Mouse (Mus musculus) testis, adult 2 months (tissue): ENCODE data around the gene Hck.

ENCODE experiments used
- CTCF ChIP-seq: fragments of 200-500 bp; IDR thresholded peaks from 2 replicates; pipeline ENCODE4 v1.5.1; 2012; ENCODE audit warnings: low read depth, mild to moderate bottlenecking, inconsistent platforms, low read length, moderate library complexity; ENCODE audit not compliant: control insufficient read depth, insufficient read depth, insufficient replicate concordance
- POLR2A ChIP-seq: fragments of 200-500 bp; IDR thresholded peaks from 2 replicates; pipeline ENCODE4 v1.6.1; 2012; ENCODE audit warnings: low read depth, mild to moderate bottlenecking, inconsistent platforms, low read length, moderate library complexity; ENCODE audit not compliant: control insufficient read depth

DNA sequence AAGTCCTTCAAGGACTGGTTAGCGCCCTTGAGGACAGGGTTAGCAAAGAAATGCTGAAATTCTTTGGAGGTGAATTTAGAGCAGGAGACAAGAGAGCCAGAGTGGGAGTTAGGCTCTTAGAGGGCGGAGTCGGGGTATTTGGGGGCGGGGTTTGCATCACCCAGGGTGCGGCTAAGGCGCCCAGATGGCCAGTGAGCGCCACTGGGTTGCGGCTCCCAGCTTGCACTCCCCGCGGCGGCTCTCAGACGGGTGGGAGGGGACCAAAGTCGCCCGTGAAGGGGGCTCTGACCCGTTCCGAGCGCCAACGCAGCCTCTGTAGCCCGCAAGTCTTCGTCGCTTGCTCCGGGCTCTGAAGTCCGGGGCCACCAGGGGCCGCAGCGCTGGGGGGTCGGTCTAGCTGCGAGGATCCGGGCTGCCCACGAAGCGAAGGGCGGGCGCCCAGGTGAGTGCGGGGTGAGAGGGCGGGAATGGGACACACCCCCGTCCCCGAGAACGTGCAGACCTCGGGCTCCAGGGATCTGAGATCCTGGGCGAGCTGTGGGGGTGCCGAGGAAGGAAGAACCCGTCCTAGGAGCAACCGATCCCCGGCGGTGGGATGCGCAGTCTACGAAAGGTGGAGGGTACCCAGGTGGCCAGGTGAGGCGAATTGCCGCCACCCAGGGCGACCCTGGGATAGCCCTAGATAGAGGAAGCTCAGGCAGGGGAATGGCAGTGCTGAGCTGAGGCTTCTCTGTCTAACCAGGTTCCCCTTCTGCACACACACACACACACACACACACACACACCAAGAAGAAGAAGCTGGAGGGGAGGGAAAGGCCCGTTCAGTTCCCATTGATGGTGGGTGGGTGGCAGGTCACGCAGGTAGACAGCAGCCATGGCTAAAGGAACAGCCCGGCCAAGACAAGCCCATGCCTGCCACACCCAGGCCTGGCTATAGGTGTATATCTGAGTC, at the start of gene Hck:
- TF ChIP-seq CTCF (no peak), POLR2A (no peak)
